Mouse (Mus musculus) erythroblast, adult 5-6 weeks (primary cell): ENCODE data around the gene B4galnt2. TPM values are rescaled to one million over a fixed set of nuclear protein-coding genes. Genes with fewer than 3 reads are reported as not detected.
A peak's percentile ranks its signal among the peaks of the same experiment; 100 is the strongest.

Source experiments
- ATAC-seq: replicated peaks from 2 replicates; pipeline ENCODE4 v1.8.0; 2016; ENCODE audit warnings: moderate number of reproducible peaks, mild to moderate bottlenecking, moderate TSS enrichment, inconsistent platforms; ENCODE audit not compliant: poor library complexity, low FRiP score, severe bottlenecking
- total RNA-seq, 2 experiments: library from RNA; stranded (forward) in 1 of 2; stranded (reverse) in 1 of 2; fragments of 150-400 nt in 1 of 2; fragments of 200-764, 138-1000 nt in 1 of 2; gene quantifications; 2 replicates each; pipeline versions ENCODE4 v1.2.3 to v1.2.4; 2015 to 2017; ENCODE audit warnings: low replicate concordance in 2 of 2

Gene B4galnt2
- total RNA-seq, 2 experiments from 2014 or later = not detected

DNA sequence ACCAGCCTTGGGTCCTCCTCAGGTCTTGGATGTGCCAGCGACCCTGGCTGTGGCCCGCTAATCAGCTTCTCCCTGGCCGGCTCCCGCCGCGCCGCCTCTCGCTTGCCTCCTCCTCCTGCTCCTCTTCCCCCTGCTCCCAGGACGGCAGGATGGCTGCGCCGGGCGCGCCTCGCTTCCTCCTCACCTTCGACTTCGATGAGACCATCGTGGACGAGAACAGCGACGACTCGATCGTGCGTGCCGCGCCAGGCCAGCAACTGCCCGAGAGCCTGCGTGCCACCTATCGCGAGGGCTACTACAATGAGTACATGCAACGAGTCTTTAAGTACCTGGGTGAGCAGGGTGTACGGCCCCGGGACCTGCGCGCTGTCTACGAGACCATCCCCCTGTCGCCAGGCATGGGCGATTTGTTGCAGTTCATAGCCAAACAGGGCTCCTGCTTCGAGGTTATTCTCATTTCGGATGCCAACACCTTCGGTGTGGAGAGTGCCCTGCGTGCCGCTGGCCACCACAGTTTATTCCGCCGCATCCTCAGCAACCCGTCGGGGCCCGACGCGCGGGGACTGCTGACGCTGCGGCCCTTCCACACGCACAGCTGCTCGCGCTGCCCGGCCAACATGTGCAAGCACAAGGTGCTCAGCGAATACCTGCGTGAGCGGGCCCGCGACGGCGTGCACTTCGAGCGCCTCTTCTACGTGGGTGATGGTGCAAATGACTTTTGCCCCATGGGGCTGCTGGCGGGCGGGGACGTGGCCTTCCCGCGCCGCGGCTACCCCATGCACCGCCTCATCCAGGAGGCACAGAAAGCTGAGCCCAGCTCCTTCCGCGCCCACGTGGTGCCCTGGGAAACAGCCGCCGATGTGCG is 84.0 kb downstream of the B4galnt2 start:
- no peak for ATAC-seq

- no peak for ATAC-seq
Measured at GRCm38 (mm10) chr11:95829526-95830050, 85.1 kb downstream of the B4galnt2 start.

DNA sequence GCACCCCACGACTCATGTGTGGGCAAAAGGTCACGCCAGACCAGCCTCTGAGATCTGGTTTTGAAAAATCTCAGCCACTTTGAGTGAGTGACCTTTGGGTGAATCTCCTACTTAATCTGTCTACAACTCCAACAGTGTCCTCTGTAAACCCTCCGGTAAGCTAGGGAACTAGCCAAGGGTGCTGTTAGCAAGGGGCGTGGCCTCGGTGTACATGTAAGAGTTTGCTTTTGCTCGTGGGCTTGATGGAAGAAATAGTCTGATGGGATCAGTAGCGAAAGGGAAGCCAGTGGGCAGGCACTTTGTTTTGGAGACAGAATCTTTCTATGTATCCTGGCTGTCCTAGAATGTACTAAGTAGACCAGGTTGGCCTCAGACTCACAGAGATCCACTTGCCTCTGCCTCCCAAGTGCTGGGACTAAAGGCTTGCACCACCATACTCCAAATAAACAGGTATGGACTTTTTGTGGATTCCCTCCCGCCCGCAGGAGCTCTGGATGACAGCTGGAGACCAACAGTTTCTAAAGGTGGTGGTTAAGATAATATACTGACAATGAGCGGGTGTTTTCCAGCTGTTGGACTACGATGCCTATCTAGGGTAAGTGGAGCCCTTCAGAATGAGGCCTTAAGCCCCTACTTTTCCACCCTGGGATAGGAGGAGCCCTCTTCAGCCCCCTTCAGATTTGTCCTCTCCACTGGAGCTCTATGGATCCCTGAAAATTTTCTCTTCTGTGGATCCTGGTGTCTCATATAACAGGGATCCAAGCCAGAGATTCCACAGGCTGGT is 86.3 kb downstream of the B4galnt2 start:
- no peak for ATAC-seq

DNA sequence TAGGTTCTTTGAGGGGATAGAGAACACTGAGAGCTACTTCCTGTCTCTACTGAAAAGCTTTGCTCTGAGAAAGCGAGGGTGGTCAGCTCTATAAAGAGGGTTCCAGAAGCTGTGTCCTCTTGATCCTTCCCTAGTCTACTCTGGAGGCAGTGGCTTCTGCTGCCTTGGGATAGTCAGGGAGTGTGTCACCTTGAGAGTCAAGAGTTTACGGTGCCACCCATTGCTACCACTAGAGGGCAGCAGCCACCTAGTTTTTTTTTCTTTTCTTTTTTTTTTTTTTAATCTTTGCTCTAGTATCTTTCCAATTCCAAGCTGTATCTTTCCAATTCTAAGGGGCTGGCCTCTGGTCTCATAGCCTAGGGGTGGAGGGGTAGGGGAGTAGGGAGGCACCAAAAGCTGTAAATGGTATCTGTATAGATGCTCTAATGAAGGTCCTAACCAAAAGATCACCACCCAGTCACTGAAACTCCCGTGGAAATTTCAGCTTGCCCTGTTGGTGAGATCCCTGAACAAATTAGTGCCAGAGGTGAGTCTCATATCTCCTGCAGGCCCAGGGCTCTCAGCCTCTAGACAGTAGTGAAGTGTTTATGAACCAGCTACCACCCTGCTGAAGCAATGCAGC is 87.1 kb downstream of the B4galnt2 start:
- peak; percentile 23 for ATAC-seq

GRCm38 (mm10) chr11:95827168-95827447 is 87.6 kb downstream of the B4galnt2 start:
- ATAC-seq = no peak

DNA sequence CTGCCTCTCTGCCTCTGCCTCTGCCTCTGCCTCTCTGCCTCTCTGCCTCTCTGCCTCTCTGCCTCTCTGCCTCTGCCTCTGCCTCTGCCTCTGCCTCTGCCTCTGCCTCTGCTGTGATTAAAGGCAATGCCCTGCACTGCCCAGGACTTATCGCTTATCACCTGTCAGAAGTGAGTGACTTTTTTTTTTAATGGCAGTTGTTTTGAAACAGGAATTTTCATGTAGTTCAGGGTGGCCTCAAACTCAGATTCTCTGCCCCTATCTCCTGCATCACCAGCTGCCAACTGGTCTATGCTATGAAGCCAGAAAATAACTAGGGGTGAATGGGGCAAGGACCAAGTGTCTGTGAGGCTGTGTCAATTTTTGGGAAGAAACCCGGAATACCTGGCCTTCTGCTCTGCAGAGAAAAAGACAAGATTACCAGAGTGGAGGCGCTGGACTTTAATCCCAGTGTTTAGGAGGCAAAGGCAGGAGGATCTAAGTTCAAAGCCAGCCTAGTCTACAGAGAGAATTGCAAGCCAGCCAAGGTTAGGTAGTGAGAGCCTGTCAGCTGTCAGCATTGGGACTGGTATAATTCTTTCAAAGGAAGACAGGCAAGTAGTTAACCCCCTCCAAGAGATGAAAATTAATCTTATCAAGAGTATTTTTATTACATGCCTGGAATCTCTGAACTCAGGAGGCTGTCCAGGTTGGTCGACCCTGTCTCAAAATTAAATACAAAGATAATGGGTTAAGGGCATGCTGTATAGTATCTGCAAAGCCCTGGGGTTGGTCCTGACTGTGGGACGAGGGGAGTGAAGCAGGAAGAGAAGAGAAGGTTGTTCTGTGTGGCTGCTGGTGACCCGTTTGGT is 88.1 kb downstream of the B4galnt2 start:
- ATAC-seq = peak; percentile 41

- no peak for ATAC-seq
Measured at GRCm38 (mm10) chr11:95825625-95826024, 89.1 kb downstream of the B4galnt2 start.

- peak; percentile 13 for ATAC-seq
Measured at GRCm38 (mm10) chr11:95824877-95825243, 89.8 kb downstream of the B4galnt2 start.

GRCm38 (mm10) chr11:95824071-95824876 is 90.4 kb downstream of the B4galnt2 start, which contains the start of gene Phospho1:
Phospho1 (plus strand) TSS chr11:95824499.
- peak; percentile 78 for ATAC-seq

GRCm38 (mm10) chr11:95822437-95822836 is 92.3 kb downstream of the B4galnt2 start:
- no peak for ATAC-seq

DNA sequence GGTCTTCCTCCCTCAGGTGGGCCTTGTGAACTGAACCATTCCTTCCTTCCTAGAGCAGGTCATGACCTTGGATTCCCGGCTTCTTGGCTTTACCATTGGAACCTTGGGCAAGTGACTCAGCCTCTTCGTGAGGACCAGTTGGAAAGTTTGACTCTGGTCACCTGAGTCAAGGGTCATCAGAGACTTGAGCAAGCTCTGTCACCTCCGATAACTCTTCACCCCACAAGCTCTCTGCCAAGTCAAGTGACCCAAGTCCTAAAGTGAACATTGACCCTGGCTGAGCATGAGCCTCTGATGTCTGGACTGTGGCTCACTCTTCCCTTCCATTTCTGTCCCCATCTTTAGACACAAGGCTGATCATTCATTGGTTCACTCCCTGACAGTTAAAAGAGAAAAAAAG is 93.2 kb downstream of the B4galnt2 start:
- ATAC-seq = no peak

DNA sequence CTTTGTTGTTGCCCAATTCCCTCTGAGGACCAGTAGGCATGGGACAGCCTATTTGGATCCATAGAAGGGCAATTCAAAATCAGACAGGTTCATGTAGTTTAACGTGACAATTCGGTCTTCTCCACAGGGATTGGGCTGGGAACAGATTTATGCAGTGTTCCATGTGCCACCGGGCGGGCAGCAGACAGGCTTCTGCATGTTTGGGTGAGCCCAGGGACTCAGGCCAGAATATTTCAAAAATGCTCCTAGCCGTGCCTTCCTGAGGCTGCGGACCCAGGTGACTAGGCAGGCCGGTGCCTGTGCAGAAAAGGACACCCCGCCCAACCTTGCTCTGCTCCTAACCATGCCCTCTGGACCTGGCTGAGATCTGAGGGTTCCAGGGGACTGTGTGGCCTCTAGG is 95.6 kb downstream of the B4galnt2 start:
- no peak for ATAC-seq

Other genes starting within 250 kb of the B4galnt2 start
- gene Phb, start 247.9 kb downstream of the B4galnt2 start, total RNA-seq (2015; ENCODE audit: low replicate concordance) = 21.9 and 30.6 TPM in 2 replicates
- gene Phb, start 247.9 kb downstream of the B4galnt2 start, total RNA-seq (2017; ENCODE audit: low replicate concordance) = 14.2 and 20.3 TPM in 2 replicates
- gene Zfp652, start 202.2 kb downstream of the B4galnt2 start, total RNA-seq (2015; ENCODE audit: low replicate concordance) = 15.7 and 16.7 TPM in 2 replicates
- gene Zfp652, start 202.2 kb downstream of the B4galnt2 start, total RNA-seq (2017; ENCODE audit: low replicate concordance) = 8.8 and 9.6 TPM in 2 replicates
- gene B130006D01Rik, start 191.3 kb downstream of the B4galnt2 start, total RNA-seq (2015; ENCODE audit: low replicate concordance) = 0.63 and 2.1 TPM in 2 replicates
- 0.43 TPM in 1 of 2 replicates, not detected in the other for gene B130006D01Rik, start 191.3 kb downstream of the B4galnt2 start, total RNA-seq (2017; ENCODE audit: low replicate concordance)
- 71.9 and 86.1 TPM in 2 replicates for gene Phospho1, start 90.4 kb downstream of the B4galnt2 start, total RNA-seq (2015; ENCODE audit: low replicate concordance)
- gene Phospho1, start 90.4 kb downstream of the B4galnt2 start, total RNA-seq (2017; ENCODE audit: low replicate concordance) = 54.2 and 57.9 TPM in 2 replicates
- gene Gngt2, start 77.7 kb downstream of the B4galnt2 start, total RNA-seq (2015; ENCODE audit: low replicate concordance) = 9.8 and 15.0 TPM in 2 replicates
- 9.4 and 13.0 TPM in 2 replicates for gene Gngt2, start 77.7 kb downstream of the B4galnt2 start, total RNA-seq (2017; ENCODE audit: low replicate concordance)
- 4.8 and 6.7 TPM in 2 replicates for gene Abi3, start 72.4 kb downstream of the B4galnt2 start, total RNA-seq (2015; ENCODE audit: low replicate concordance)
- gene Abi3, start 72.4 kb downstream of the B4galnt2 start, total RNA-seq (2017; ENCODE audit: low replicate concordance) = 3.5 and 5.5 TPM in 2 replicates
- gene Igf2bp1, start 91.0 kb upstream of the B4galnt2 start, total RNA-seq (2015; ENCODE audit: low replicate concordance) = not detected in 2 replicates
- not detected in 2 replicates for gene Igf2bp1, start 91.0 kb upstream of the B4galnt2 start, total RNA-seq (2017; ENCODE audit: low replicate concordance)
- not detected in 2 replicates for gene Gip, start 109.7 kb upstream of the B4galnt2 start, total RNA-seq (2015; ENCODE audit: low replicate concordance)
- gene Gip, start 109.7 kb upstream of the B4galnt2 start, total RNA-seq (2017; ENCODE audit: low replicate concordance) = not detected in 2 replicates
- gene Snf8, start 120.0 kb upstream of the B4galnt2 start, total RNA-seq (2015; ENCODE audit: low replicate concordance) = 25.7 and 27.9 TPM in 2 replicates
- 11.3 and 37.1 TPM in 2 replicates for gene Snf8, start 120.0 kb upstream of the B4galnt2 start, total RNA-seq (2017; ENCODE audit: low replicate concordance)
- 7.1 TPM in 2 replicates for gene Ube2z, start 150.5 kb upstream of the B4galnt2 start, total RNA-seq (2015; ENCODE audit: low replicate concordance)
- 9.2 and 10.3 TPM in 2 replicates for gene Ube2z, start 150.5 kb upstream of the B4galnt2 start, total RNA-seq (2017; ENCODE audit: low replicate concordance)
- gene Atp5g1, start 160.8 kb upstream of the B4galnt2 start, total RNA-seq (2015; ENCODE audit: low replicate concordance) = 127 and 128 TPM in 2 replicates
- gene Atp5g1, start 160.8 kb upstream of the B4galnt2 start, total RNA-seq (2017; ENCODE audit: low replicate concordance) = 4.8 and 21.7 TPM in 2 replicates
- gene Calcoco2, start 197.1 kb upstream of the B4galnt2 start, total RNA-seq (2015; ENCODE audit: low replicate concordance) = not detected in 2 replicates
- gene Calcoco2, start 197.1 kb upstream of the B4galnt2 start, total RNA-seq (2017; ENCODE audit: low replicate concordance) = 0.17 TPM in 1 of 2 replicates, not detected in the other
- not detected in 2 replicates for gene Ttll6, start 218.9 kb upstream of the B4galnt2 start, total RNA-seq (2015; ENCODE audit: low replicate concordance)
- not detected in 2 replicates for gene Ttll6, start 218.9 kb upstream of the B4galnt2 start, total RNA-seq (2017; ENCODE audit: low replicate concordance)